Mouse (Mus musculus): ENCODE data around the gene Scn1b. TPM values are rescaled to one million over a fixed set of nuclear protein-coding genes. Genes with fewer than 3 reads are reported as not detected.

Gene Scn1b
- 10 to 100 TPM; 13.2 to 13.9 TPM for total RNA-seq (2021)

DNA sequence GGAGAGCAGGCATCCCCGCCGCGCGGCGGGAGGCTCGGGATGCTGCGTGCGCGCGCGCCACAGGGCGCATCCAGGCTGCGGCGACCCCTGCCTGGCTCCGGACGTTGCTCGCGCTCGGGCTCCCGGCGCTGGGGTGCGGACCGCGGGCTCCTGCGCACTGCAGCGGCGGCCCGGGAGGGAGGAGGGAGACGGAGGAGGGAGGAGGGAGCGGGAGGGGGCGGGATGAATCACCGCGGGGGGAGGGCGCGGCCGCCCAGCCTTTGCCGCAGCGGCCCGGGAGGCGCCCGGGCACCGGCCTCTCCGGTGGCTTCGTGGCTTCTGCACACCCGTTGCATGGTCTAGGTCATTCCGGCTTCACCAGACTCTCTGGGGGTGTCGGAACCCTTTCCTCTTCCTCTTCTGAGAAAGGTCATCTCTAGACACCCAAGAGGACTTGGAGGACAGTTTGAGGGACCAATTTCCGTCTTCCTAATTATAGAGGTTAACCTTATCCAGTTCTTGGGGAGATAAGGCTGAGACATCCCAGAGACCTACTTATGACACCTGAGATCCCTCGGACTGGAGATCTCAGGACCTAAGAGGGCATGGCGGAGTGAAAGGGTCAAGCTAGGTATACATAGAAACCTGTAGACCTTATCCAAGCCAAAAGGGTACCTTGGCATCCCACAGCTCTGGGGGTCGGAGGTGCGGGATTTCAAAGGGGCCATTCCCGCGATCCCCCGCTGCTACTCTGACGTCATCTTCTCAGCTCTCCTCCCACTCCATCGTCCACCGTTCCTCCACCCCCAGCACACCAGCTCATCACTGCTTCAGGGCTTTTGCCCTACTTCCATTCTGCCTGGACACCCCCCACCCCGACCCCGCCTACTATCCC is at the start of gene Scn1b:
Scn1b (minus strand) TSS at position 153 of the 874 bp plus-strand sequence.
- peak in 1 of 2 experiments; percentile 67 for DNase-seq
- intact Hi-C loops (cut with DNase I), result loop anchor here (2.0 kb wide), 2 partner anchors 14 to 22 kb away; no protein-coding TSS in a partner anchor

DNA sequence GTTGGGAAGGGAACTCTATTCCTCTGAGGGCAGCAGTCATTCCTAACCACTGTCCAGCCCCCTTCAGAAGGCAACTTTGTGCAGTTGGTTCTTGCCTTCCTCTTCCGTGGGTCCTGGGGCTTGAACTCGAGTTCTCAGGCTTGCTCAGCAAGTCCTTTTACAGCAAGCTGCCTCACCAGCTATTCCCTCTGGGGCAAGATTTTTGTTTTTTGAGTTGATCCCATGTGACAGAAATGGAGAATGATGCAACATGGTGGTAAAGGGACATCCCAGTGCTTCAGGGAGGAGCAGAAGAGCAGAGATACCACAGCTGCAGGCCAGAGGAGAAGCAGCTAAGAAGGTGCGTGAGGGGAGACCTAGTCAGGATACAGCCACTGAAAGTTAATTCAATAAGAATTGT is 48.3 kb upstream of the Scn1b start:
- no peak for DNase-seq
- intact Hi-C loops (cut with DNase I), result loop anchor here (5.0 kb wide), 1 partner anchor 118 kb away; the partner anchor contains the start of genes Fxyd1 and Lgi4

DNA sequence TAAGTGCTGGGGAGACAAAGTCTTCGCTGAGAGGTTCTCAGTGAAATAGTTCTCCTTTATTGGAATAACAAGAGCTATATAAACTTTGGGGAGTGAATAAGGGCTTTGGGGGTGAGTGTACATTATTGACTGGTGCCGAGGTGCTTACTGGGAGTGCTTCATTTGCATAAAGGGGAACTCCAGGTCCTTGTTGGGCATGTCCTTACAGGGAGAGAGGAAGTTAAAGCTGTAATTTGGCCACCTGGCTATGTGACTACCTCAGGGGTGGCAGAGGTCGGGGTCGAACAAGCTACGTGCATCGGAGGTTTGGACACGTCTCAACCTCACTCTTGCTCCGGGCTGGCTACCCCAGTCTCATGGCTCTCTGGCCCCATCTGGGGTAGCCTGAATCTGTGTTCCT is 47.7 kb upstream of the Scn1b start:
- intact Hi-C loops (cut with DNase I), result no loop called here
- DNase-seq, result no peak

DNA sequence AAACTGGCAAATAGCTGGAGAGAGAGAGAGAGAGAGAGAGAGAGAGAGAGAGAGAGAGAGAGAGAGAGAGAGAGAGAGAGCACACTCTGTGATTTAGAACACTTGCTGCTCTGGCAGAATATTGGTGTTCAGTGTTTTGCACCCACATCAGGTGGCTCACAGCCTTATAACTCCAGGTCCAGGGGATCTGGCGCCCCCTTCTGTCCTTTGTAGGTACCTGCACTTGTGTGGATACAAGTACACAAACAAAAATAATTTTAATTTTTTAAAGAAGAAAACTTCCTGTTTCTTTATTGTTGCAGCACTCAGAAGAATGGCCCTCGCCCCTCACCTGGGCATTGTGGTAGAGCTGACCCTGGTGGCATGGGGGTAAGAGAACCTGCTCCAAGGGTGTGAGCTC is 45.4 kb upstream of the Scn1b start:
- DNase-seq, result peak; percentile 43 to 64
- intact Hi-C loops (cut with DNase I), result loop anchor here (1.0 to 2.0 kb wide), 2 partner anchors 15 to 33 kb away; no protein-coding TSS in a partner anchor

DNA sequence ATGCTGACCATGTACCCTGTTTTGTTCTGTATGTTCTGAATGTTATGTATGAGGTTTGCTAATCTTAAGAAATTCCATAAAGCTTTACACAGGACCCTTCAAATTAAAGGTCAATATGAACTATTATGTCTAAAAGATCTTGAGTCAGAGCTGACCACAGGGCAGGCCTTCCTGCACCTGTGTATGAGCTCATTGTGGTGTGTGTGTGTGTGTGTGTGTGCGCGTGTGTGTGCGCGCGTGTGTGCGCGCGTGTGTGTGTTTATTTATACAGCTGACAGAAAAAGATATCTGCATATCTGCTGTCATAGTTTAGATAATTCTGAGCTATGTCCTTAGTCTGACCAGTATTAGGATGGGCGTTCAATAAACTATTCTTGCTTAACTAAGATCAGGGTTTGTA is 43.7 kb upstream of the Scn1b start:
- intact Hi-C loops (cut with DNase I), result no loop called here

DNA sequence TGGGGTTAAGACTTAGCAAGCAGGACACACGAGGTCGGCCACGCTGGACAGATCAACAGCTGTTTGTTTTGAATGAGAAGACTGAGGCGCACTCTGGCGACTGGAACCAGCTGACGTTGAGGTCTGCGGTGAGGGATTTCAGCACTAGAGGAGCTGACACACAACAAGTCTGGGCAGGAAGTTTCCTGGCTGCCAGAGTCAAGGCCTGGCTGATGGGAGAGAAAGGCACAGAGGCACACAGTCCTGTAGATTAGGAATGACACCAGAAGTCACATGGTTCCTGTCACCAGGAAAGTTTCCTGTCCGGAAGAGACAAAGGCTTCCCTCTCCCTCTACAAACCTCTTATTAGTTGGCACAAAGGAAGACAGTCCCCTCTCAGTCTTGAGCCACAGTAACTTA is 41.6 kb upstream of the Scn1b start:
- DNase-seq, result peak; percentile 50 to 63
- intact Hi-C loops (cut with DNase I), result no loop called here

More for the DNA sequence above, 43.7 kb upstream of the Scn1b start:
- no peak for DNase-seq

DNA sequence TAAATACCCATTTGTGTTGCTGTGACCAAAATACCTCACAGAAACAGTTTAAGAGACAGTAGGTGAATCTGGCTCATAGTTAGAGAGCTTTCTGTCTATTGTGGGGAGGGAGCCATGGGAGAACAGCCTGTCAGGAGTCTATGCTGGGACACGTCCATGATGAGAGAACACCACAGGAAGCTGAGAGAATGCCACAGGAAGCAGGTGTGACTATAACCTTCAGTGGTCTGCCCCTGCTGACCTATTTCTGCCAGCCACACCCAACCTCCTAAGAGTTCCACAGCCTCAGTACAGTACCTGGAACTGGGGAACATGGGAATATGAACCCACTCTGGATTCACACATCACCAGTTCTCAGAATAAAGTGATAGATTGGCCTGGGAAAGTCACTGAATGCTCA is 37.9 kb upstream of the Scn1b start:
- intact Hi-C loops (cut with DNase I), result no loop called here
- no peak for DNase-seq

DNA sequence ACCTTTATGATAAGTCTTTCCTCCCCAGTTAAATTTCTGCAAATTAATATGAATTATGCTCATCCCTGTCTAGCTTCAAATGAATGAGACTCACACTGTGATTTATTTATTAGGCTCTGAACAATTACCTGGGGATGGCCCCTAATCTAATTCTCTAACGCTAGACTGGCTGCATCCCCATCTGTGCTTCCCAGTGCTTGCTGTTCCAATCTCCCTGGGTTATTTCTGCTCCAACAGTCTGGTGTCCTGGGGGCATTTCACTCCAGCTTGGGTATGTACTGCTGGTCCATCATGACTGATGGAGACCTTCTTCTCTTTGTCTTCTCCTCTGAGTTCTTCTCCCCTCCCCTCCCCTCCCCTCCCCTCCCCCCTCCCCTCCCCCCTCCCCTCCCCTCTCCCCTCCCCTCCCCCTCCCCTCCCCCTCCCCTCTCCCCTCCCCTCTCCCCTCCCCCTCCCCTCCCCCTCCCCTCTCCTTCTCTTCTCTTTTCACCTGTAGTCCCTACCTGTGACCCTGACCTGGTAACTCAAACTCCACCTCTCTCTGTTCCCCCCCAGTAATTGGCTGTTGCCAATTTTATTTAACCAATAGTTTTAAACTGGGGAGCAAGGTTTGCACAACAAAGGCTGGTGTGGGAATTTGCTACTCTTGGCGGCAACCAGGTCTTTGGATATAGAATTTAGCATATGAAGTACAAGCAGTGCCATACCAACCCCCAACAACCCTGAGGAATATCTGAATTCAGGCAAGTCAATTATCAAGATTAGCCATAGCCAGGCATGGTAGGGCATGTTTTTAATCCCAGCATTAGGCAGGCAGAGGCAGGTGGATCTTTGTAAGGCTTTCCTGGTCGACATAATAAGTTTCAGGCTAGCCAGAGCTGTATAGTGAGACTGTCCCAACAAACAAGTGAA is 37.1 kb upstream of the Scn1b start:
- DNase-seq, result no peak
- intact Hi-C loops (cut with DNase I), result no loop called here

DNA sequence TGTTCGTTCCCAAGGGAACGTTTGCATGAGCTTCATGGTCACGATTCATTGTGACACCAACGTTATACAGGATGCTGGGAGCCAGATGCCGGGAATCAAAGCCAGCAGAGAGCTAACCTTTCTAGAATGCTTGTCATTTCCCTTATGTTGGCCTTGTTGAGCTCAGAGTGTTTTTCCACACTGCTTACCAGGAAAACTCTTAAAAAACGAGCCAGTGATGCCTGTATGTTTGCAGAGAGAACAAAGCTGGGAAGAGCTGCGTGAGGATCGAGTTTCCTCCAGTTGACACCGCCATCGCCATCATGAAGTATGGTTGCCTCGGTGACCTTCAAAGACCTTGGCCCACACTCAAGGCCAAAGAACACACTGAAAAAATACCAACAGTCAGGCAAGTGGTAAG is 35.5 kb upstream of the Scn1b start:
- no peak for DNase-seq
- intact Hi-C loops (cut with DNase I), result no loop called here

DNA sequence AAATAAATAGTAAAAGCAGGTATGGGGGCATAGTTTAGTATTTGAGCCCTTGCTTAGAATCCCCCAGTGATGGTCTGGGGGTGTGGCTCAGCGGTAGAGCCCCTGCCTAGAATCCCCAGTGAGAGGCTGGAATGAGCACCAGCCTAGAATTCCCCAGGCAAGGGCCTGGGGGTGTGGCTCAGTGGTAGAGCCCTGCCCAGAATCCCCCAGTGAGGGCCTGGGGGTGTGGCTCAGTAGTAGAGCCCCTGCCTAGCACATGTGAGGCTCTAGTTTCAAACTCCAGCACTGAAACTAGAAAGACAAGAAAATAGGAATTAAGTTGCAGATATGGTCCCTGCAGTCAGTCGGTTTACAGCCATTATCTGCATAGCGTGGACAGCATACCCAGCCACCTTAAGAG is 35.0 kb upstream of the Scn1b start:
- no peak for DNase-seq
- intact Hi-C loops (cut with DNase I), result no loop called here

DNA sequence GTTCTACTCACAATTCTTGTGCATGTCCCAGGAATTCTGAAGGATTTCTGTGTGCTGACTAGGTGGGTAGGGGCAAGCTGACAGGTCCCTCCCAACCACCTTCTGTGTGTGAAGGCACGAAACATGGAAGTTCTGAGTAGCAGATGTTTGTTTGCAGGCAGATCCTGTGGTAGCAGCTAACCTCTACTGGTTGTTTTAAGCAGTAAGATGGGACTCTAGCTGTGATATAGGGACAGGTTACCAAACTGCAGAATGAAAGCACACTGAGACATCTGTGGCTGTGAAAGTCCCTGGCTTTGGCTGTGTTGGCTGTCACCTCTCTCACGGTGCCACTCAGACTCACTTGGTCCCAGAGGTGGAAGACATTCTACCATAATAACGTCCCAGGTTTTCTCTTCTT is 34.4 kb upstream of the Scn1b start:
- DNase-seq, result no peak
- intact Hi-C loops (cut with DNase I), result no loop called here

DNA sequence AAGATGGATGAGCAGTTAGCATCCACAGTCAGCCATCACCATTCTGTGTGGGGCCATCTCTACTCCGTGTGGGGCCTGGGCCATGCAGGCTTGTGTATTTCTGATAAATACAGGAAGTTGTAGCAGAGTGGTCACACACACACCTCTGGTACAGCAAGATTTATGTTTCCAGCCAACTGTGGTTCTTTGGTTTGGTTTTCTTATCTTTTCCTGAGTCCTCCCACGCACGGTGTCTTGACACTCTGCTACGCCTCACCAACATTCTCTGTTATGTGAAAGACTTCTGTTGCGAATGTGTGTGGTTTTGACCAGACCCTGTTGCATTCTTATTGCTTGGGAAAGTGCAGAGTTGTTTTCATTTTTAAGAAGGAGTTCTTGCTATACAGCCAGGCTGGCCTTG is 34.0 kb upstream of the Scn1b start:
- intact Hi-C loops (cut with DNase I), result no loop called here
- no peak for DNase-seq

DNA sequence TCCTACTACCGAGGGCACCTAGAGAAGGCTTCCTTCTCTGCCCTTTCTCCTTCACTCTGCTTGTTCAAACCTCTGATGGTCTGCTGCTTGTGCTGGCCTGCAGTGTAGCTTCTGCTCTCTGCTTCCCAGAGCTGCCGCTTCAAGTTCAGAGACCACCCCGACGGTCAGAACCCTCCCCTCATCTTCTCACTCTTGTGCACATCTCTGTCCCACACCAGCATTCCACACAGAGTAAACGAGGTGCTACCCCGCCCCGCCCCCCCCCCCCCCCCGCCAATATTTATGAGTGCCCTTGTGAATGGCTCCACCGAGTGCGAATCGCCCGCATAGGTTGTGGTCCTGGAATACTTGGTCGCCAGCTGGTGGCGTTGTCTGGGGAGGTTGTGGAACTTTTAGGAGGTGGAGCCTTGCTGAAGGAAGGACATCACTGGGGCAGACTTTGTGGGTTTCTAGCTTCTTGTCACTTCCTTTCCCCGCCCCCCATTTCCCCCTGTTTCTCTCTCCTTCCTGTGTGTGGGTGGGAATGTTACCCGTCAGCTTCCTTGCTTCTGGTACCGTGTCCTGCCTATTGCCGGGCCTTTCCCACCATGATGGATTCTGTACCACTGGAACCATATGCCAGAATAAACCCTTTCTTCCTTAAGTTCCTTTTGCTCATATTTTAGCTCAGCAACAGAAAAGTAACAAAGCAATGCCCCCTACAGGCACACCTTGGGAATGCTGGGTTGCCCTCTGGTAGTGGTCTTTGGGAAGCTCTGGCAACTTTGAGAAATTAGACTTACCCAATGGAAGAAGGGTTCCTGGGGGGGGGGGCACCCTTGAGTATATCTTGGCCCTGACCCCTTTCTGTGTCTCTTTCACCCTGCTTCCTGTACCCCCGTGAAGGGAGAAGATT is 29.5 kb upstream of the Scn1b start:
- DNase-seq, result peak in 1 of 2 experiments; percentile 46
- intact Hi-C loops (cut with DNase I), result loop anchor here (2.0 kb wide), 1 partner anchor 17 kb away; no protein-coding TSS in a partner anchor

DNA sequence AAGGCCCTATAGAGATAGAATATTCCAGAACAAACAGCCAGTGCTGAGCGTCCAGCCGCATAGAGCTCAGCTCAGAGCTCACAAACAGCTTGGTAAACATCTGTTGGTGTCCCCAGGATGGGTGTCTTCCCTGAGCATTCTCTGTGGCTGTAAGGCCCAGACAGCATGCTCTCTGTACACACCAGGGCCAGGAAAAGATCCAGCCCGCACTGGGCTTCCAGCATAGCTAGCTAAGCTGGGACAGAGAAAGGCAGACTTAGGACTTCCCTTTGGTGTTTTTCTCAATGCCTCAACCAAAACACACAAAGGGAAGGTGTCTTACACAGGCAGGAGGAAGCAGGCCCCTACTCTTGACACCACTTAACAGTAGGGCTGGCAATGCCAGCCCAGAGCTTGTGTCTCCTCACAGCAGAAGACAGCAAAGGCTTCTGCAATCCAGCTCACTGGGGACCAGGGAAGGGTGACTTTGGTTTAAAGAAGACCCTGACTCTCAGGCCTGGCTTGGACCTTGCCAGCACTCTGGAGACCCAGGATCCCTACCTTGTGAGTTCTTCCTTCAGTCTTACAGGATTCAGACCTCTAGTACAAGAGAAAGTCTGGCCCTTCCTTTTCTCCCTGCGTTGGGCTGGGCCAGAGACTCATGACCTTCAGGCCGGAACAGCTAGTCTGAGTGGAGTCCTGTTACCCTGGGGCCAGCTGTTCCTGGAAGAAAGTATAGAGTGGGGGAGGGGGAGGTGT is 28.7 kb upstream of the Scn1b start, which contains the start of gene Gramd1a:
Gramd1a (minus strand) TSS at position 601 of the 738 bp plus-strand sequence.
- intact Hi-C loops (cut with DNase I), result loop anchor here (2.0 kb wide), 1 partner anchor 17 kb away; no protein-coding TSS in a partner anchor
- peak; percentile 53 to 57 for DNase-seq

DNA sequence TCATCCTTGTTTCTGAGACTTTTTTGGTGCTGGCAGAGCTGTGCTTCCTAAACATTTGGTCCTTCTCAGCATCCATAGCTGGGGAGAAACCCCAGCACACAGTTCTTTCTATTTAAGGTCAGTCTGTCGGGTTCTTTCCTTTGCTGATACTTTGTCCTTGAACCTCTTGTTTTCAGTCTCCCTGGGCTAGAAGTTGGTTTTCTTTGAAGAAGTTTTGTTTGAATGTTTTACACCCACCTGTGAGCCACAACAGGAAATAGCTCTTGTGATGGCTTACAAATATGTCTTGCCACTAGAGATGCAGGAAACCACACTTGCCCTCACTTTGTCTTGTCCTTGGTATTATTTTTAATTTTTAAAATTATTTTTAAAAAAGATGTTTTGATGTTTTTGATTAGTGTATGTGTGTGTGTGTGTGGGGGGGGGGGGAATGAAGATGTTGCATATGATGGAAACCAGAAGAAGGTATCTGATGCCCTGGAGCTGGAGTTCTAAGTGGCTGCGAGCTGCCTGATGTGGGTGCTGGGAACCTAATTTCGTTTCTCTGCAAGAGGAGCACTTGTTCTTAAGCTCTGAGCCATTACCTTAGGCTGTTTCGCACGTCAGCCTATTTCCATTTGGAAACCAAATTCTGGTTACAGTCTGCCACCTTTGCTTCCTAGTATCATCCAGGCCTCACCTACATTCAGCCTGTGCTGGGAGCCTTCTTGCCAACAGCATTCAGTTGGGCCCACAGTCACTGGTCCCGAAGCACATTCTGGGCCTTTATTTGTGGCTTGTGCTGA is 26.9 kb upstream of the Scn1b start:
- intact Hi-C loops (cut with DNase I), result no loop called here
- DNase-seq, result no peak

DNA sequence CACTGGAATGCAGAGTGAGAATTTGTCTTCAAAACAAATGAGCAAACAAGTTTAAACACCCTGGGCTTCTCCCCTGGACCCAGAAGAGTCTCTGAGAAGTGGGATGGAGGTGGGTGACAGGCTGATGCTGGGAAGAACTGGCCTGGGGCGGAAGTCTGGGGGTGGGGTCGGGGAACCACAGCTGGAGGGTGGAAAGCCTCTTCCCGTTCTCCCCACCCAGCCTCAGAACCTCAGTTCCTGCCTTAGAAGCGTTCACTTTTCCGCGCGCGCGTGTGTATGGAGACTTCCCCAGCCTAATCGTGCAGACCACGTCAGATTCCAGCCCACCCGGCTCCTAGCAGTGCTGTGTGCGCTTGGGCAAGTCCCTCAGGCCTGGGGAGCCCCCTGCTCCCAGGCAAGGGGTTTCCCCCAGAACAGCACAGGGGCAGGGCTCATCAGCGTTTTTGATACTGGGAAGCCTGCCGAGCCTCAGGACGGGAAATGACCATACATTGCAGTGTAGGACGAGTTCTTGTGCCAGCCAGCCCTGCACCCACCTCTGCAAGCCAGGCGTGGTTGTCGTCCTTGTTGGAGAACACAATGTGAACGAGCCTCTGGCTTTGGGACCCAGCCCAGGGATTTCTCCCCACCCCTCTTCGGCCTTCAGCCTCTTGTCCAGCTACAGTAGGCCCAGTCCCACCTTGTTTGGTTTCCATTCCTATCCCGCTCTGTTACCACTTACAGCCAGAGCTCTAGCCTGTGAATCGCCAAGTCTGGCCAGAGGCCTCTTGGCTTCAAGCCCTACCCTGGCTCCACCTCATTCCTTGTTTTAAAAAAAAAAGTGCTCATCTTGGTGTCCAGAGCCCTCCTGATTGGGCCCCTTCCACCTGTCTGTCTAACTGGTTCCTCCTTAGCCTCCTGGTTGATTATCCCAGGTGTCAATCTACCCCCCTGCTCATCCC is 24.8 kb upstream of the Scn1b start:
- intact Hi-C loops (cut with DNase I), result no loop called here
- peak; percentile 82 to 83 for DNase-seq

DNA sequence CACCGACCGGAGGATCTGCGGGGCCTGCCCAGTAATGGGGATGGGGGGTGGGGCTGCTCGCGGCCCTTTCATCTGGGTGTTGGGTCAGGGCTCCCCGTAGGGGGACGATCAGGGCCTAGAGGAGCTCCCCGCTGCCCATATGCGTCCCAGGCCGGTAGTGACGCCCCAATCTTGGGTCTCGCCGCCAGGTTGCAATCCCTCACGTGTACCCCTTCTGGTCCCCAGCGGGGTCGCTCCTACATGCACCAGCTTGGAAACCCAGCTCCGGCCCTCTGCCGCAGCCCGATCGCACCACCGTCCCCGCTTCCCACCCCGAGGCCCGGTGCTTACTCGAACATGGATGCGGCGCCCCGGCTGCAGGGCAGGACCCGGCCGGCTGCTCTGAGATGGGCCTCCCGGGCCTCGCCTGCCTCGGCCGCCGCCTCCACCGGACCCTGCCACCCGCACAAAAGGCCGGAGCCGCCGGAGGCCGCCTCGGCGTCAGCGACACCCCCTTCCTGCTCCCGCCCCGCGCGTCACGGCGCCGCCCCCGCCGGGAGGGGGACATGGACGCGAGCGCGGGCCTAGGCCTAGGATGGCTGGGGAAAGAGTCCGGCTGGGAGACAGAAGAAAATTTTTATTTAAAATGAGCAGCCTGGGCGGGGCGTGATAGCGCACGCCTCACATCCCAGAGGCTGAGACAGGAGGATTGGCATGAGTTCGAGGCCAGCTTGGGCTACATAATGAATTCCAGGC is 23.9 kb upstream of the Scn1b start:
- intact Hi-C loops (cut with DNase I), result no loop called here
- peak; percentile 92 to 94 for DNase-seq
